Mouse (Mus musculus) activated CD4-positive, CD25-positive, alpha-beta regulatory T cell, adult 4 months (primary cell): ENCODE results near the gene Nkap. TPM values are rescaled to one million over a fixed set of nuclear protein-coding genes. Genes with fewer than 3 reads are reported as not detected.
"Not testable (repeated sequence)": the region's sequence is repeated elsewhere in the genome, so short reads cannot be mapped to it uniquely, and the experiment has no call there.

ENCODE experiments used
- ATAC-seq: one replicate; pipeline ENCODE4 v1.8.0; 2017
- polyA plus RNA-seq, 2 experiments: library from polyadenylated mRNA; unstranded; fragments of 100-300 nt; shearing (Covaris generic); gene quantifications; one replicate each; pipeline ENCODE4 v1.2.1; 2017

Gene Nkap
- polyA plus RNA-seq: 10 to 100 TPM; 19.3 to 27.4 TPM

DNA sequence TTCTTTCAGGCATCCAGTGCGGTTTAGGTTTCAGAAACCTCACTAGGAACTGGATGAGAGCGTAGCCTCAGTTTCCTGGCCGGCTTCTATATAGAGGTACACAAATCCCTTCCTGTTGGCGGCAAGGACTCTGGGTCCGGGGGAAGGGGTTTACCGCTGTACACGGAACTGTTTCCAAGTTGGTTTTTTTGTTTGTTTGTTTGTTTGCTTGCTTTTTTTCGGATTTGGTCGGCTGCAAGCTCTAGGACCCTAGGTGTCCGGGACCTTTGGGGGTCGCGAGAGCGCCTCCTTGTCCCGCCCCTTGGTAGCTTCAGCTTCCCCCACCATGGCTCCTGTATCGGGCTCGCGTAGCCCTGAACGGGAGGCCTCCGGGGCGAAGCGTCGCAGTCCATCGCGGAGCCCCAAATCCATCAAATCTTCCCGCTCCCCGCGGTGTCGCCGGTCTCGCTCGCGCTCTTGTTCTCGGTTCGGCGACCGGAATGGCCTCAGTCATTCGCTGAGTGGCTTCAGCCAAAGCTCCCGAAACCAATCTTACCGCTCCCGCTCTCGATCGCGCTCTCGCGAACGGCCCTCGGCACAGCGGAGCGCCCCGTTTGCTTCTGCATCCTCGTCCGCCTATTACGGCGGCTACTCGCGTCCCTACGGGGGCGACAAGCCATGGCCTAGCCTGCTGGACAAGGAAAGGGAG, at the start of gene Nkap:
Gene Nkap (plus strand): TSS at position 125 of the 688 bp plus-strand sequence.
- ATAC-seq: peak; percentile 73

DNA sequence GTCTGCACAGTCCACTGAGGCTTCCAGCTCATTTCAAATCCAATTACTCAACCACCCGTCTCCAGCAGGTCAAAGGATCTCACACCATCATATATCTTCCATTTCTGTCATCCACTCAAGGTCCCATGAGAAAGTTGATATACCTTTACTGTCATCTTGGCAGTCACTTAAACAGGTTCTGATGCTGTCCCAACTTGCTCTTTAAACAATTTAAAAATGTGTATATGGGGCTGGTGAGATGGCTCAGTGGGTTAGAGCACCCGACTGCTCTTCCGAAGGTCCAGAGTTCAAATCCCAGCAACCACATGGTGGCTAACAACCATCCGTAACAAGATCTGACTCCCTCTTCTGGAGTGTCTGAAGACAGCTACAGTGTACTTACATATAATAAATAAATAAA, 46.2 kb upstream of the Nkap start:
- ATAC-seq: not testable (repeated sequence)

DNA sequence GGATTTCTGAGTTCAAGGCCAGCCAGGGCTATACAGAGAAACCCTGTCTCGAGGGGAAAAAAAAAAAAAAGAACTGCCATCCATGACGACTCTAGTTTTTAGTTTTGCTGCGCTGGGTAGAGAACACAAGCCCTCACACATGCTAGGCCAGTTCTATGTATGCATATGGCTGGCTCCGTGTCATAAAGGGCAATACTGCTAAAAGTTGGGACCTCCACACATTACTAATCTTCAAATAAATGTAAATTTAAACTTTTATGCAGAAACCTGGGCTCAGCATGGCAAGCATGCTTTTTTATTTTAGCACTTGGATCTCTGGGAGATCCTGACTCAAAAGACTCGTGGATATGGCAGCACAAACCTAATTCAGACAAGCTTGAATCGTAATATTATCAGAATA, 45.4 kb upstream of the Nkap start:
- no peak for ATAC-seq

DNA sequence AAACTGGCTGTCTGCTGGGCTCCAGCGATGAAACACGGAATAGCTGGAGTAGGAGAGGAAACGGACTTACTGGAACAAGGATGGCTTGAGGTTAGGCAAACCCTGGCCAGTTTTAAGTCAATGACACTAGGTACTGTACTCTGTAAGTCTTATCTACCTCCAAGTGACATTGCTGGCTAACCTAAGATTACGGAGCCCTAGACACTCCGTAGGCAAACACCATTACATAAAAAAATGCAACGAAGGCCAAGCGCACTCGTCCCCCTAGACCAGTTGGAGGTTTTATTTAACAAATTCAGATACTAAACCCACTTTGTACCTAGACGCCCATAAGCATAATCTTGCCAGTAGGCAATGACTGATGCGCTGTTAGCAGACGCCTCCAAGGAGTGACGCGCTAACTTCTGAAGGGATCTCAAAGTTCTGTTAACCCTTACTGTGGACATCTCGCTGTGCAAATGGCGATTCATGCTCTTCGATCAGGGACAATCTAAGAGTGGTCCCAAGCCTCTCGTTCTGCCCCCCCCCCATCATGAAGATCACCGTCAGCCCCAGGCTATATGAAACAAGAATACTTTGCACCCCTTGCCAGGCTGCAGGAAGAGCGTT, 42.2 kb upstream of the Nkap start:
- peak; percentile 11 for ATAC-seq

DNA sequence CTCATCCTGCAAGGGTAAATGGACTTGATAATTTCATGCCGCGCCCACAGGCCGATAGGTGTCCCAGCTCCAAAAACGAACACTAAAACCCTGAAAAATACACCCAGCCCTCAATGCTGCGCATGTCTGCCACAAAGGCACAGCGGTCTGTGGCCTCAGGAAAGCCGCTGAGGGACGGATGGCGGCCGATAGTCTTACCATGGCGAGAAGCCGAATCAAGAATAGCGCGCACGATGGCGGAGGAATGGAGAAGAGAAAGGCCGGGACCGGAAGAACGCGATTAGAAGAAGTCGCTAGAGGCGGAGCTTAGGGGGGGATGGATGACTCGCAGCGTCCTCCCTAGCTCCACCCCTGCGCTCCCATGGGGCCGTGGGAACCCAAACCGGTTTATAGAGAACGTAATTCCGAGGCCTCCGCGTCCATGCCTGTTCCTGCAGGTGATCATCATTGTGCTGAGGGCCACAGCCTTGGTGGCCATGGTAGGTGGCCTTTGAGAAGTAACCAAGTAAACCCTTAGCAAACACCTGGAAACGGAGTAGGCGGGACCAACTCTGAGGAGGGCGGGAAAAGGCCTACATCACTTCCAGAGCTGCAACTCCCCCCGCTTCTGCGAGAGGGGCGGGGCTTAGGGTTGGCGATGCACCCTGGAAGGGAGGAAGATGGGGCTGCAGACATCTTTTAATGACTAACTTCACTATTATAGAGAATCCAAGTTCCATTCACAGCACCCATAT, 41.5 kb upstream of the Nkap start, which contains the start of gene Rpl39:
Gene Rpl39 (minus strand): TSS at position 476 of the 734 bp plus-strand sequence.
- ATAC-seq: peak; percentile 90

DNA sequence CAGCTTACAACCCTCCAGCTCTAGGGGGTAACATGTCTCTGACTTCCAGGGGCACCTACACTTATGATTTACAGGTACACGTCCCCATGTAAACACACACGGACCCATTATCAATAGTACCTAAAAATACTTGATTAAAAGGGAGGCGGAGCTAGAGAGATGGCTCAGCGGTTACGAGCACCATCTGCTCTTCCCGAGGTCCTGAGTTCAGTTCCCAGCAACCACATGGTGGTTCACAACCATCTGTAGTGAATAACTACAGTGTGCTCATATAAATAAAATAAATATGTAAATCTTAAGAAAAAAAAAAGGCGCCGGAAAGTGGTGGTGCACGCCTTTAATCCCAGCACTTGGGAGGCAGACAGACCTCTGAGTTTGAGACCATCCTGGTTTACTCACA, 40.9 kb upstream of the Nkap start:
- peak; percentile 22 for ATAC-seq

DNA sequence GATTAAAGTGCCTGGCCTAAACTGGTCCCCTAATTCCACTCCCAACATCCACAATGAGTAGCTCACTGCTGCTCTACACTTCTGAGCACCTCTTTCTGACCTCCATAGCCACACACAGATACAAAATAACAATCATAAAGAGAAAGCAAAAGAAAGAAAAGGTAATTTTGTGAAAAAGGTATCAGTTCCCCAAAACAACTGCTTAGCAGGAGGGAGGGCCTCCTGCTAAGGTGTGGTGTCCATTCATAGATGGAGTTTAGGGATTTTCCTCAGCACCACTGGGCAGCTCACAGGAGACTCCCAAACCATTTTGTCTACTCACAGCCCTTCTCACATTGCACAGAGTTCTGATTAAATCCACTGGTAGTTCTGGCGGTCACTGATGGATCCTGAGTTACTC, 37.8 kb upstream of the Nkap start:
- no peak for ATAC-seq

DNA sequence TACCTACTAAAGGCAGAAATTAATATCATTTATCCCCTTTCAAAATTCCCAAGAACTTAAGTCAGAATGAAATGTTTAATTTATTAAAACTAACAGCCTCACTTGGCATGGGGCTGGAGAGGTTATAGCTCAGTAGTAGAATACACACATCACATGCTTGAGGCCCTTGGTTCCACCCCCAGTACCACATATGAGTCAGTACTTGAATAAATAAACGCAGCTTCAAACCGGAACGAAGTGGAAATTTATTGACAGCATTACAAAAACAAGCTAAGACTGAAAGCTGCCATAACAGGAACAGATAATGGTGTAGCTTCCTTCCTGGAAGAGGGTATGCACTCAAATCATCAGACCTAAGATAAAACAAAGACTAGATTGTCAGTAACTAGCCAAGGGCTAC, 35.1 kb upstream of the Nkap start:
- ATAC-seq: peak; percentile 87

DNA sequence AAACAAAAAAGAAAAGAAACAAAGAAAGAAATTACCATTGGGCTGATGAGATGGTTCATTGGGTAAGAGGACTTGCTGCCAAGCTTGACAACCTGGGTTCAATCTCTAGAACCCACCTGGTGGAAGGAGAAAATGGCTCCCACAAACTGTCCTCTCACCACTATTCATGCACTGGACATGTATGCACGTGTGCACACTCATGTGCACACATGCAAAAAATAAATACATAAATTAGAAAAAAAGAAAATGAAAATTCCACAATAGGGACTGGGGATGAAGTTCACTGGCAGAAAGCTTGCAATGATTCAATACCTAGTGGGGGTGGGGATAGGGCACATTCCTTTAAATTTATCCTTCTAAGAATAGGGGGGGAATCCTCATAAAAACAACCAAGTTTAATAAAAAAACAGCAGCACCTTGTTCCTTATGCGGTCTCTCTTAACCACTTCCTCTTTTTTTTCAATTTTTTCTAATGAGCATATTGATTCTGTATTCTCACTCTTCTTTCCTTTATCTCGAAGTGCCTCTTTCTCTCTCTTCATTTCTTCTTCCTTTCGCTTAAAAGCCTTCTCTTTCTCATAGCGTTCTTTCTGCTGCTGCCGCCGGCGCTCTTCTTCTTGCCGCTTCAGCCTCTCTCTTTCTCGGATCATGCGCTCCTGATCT, 31.4 kb upstream of the Nkap start:
- no peak for ATAC-seq

DNA sequence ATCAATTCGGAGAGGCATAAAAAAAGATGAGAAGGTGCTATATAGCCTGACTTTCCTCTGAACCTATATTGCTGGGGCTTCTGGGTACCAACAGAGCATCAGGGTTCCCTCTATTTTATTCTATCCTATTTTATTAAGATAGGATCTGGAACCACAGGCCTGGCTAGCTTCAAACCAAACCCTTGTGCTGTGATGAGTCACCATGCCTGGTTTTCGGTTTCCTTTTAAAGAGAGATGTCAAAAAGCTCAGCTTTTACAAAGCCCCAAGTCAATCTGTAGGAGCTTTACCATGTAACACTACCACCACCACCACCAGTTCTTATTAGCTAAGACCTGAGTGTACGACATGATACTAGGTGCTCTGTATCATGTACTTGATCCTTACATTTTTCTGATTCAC, 27.9 kb upstream of the Nkap start:
- no peak for ATAC-seq

DNA sequence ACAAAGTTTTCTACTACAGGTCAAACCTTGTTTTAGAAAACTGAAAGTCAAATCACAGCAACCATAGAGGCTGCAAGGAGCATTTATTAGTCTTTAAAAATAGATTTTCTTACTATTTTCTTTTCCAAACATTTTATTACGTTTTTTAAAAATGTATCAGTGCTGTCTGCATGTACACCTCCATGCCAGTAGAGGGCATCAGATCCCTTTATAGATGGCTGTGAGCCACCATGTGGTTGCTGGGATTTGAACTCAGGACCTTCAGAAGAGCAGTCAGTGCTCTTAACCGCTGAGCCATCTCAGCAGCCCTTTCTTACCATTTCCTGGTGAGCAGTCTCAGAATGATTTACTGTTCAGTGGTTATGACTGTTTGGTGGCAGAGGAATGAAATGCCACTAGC, 22.8 kb upstream of the Nkap start:
- ATAC-seq: no peak

DNA sequence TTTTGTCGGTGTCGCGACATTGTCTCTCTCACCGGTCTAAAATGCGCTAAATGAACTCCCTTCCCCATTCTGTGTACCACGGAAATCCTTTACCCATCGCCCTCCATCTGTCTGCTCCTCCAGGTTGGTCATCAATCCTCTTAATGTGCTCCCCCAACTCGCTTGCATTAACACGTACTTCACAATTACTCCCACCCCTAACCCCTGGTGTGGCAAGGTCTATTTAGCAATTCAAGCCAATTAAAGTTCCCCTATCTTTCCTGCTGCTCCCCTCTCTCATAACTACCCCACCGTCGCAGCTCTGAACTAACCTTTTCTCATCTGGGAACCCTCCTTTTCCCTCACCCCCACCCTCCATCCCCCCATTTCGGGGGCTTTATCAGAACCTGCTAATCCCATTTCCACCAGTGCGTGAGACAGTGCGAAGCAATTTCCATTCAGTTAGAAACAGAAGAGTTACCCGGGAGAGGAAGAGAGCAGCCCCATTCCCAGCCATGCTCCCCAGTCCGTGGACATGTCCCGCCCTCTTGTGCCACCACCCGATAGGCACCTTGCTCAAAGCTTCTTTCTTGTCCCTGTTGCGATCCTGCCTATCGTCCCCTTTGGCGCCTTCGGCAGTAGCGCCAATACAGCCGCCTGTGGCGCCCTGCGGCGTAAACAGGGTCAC, 16.9 kb upstream of the Nkap start:
- peak; percentile 26 for ATAC-seq

DNA sequence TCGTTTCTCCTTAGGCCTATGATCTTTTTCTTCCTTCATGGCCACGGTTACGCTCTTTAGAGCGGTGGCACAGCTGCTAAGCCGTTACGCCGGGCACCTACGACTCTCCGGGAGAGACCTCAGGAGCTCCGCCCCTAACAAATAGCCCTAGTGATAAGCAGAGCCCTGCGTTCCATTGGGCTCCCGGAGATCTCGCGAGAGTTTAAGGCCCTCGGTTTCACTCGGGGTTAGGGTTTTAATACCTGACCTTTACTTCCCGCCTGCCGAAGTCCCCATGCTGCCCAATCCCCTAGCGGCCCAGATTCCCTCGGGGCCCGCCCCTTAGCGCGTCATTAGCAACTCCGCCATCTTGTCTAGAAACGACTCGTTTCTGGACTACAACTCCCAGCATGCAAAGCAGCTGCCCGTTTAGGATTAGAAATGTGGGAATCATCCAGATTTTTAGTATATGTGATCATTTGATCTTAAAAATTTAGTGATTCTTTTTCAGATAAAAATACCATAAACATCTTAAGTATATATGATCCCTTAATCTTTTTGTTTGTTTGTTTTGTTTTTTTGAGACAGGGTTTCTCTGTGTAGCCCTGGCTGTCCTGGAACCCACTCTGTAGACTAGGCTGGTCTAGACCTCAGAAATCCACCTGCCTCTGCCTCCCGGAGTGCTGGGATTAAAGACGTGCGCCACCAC, 16.3 kb upstream of the Nkap start, which contains the start of gene Upf3b:
Gene Upf3b (minus strand): TSS at position 130 of the 688 bp plus-strand sequence.
- ATAC-seq: peak; percentile 99

DNA sequence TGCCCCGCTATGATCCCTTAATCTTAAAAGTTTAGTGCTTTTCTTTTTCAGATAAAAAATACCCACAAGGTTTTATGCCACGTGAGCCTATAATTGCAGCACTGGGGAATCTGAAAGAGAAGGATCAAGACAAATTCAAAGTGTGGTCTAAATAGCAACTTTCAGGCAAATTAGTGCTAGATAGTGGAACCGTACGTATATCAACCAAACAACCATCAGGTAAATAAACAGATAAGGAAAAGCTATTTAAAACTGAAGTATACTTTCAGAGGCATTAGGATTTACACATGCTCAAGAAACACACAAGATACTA, 15.8 kb upstream of the Nkap start:
- no peak for ATAC-seq

DNA sequence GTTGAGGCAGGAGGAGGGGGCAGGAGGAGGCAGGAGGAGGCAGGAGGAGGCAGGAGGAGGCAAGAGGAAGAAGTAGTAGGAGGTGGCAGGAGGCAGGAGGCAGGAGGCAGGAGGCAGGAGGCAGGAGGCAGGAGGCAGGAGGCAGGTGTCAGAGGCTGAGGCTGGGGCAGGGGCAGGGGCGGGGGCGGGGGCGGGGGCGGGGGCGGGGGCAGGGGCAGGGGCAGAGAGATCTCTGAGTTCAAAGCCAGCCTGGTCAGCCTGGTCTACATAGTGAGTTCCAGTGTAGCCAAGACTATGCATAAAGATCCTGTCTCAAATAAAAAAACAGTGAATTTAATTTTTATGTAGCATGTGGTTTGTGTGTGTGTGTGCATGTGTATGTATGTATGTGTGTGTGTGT, 9.5 kb upstream of the Nkap start:
- ATAC-seq: no peak

DNA sequence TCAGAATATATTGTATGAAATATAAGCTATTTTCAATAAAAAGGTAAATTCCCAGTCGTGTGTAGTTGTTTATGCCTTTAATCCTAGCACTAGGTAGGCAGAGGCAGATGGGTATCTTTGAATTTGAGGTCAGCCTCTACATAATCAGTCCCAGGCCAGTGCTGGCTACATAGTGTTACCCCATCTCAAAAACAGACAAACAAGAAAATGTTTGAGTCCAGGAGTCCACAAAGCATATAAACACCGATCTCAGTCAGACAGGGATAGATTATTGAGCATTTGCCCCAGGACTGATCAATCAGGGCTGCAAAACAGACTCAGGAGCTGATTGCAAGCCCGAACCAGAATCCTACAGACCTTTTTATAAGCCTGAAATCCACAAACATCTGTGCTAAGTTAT, 7.0 kb upstream of the Nkap start:
- ATAC-seq: no peak

DNA sequence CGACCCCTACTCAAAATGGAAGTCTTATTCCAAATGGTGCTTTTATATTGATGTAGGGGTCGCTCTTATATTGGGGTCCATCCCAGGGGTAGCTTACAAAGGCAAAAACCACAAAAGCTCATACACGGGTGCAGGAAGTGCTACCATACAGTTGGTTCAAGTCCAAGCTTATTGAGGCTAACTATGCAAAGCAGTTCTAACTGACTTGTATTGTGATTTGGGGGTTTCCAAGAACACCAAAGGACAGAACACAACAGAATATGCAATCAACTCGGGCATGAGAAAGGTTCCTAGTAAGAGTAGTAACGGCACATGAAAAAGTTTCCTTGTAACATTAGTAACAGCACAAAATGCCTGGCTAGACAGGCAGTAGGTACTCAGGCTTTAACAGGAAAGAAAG, 6.4 kb upstream of the Nkap start:
- no peak for ATAC-seq

DNA sequence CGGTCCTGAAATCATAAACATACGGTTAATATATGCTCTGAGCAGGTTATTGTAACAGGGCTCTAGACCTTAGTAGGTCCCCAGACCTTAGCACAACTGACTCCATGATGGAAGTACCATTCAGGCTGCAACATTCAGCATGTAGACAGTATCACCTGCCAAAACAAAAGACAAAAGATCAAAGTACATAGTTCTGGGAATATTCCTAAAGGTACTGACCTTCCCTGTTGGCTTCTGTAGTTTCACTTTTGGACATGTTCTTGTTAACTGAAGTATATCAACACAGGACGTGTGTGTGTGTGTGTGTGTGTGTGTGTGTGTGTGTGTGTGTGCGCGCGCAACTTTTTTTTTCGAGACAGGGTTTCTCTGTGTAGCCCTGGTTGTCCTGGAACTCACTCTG, 1.1 kb upstream of the Nkap start:
- no peak for ATAC-seq

DNA sequence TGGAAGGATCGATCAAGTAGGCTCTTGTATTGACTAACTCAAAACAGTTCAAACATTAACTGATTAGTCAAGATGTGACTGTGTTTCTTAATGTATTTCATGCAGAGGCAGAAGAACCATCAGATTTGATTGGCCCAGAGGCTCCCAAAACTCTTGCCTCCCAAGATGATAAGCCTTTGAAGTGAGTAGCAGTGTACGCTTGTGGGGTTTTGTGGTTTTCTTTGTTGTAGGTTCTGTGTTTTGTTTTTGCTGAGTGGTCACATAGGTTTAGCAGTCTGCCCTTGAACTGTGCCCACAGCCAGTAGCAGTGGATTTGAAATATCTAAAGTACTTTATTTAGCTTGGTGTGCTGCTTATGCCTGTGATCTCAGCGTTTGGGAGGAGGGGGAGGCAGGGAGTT, 15.1 kb downstream of the Nkap start:
- peak; percentile 72 for ATAC-seq

DNA sequence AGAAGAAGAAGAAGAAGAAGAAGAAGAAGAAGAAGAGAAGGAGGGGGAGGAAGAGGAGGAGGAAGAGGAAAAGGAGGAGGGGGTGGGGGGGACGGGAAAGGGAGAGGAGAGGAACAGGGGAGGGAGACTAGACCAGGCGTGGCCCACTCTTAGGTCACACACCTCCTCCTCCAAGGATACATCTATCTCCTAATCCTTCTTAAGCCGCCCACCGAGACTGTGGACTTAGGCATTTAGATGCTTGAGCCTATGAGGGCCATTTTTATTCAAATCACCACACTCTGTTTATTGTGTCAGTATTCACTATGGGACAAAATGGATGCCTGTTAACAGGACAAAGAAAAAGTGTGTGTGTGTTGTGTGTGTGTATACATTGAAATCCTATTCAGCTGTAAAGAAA, 17.9 kb downstream of the Nkap start:
- not testable (repeated sequence) for ATAC-seq

DNA sequence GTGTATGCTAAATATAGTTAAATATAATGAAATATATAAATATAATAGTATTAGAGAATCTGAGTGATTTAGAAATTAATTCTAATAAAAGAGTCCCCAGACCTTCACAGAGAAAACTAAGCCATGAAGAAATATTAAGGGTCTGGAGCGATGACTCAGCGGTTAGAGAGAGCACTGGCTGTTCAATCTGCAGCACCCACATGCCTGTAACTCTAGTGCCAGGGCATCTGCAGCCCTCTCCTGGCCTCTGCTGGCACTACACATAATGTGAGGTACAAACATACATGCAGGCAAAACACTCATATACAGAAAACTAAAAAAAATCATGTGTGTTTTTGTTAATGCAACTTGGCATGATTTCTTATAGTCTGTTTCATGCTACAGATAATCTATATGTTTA, 18.4 kb downstream of the Nkap start:
- peak; percentile 58 for ATAC-seq

DNA sequence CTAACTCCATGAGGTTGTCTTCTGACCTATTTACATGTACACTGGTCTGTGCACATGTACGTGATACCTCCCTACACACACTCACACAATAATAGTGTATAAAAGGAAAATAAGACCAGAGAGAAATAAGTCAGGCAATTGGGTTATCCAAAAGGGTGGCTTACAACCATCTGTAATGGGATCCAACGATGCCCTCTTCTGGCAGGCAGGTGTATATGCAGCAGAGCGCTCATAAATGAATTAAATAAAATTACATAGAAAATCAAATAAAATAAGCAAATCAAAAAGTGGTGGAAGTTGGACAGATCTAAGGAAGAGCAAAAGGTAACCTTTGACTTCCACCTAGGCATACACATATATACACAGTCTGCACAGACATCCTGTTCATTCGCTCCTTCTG, 31.2 kb downstream of the Nkap start:
- no peak for ATAC-seq
